17 mouse cellular contexts compared by ENCODE assay signal in the genomic region with DNA sequence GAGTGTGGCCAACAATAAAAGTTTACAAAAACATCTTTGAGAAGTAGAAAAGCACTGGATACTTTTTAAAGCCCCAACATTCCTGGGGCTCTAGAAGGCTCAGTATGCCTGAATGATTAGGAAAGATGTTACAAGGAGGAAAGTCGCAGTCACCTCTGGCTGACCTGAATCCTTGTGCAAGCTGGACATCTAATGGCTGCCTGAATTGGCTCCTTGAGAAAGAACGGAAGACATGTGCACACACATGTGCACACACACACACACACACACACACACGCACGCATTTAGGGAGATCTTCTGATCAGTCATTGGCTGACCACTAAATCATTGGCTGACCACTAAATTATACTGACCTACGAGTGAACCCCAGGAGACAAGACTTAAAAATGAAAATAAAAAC. TPM values are rescaled to one million over a fixed set of nuclear protein-coding genes. Genes with fewer than 3 reads are reported as not detected.
"Had no signal": no experiment of that assay in that cellular context is flagged by ENCODE, and none has a peak within 500 bp of the region (broad histone marks: within the 10 kb centered on the region; RNA-seq: fewer than 3 reads in every experiment).

No protein-coding gene starts in this region.

- ATAC-seq: intestine, embryonic 16.5 days had no signal

- H3K27me3 ChIP-seq: lung, embryonic 15.5 days; neural tube, embryonic 12.5 days had no signal

- H3K27ac ChIP-seq: limb, embryonic 13.5 days; liver, embryonic 14.5 days; lung, embryonic 15.5 days; neural tube, embryonic 12.5 days had no signal

- DNase-seq: kidney, adult 2 months; kidney, postnatal 10 days; left cerebral cortex, postnatal 4 days; midbrain, embryonic 14.5 days; thymus, postnatal 36 days had no signal

- H3K4me3 ChIP-seq: limb, embryonic 13.5 days; lung, embryonic 15.5 days; neural tube, embryonic 12.5 days had no signal

RNA-seq across cellular contexts. Expression of a gene that starts 14.9 kb away (rescaled TPM):
- total RNA-seq: layer of hippocampus, adult 8-10 months; left cerebral cortex, adult 18-20 months; left cerebral cortex, postnatal 10 days; liver, adult 2 months had no signal
- polyA plus RNA-seq: midbrain, embryonic 14.5 days; neural tube, embryonic 12.5 days had no signal

RNA-seq across cellular contexts. Expression of a gene that starts 16.0 kb away (rescaled TPM):
- total RNA-seq: liver, adult 2 months; megakaryocyte progenitor cell, adult 5-6 weeks; monocyte, adult 5-6 weeks; neutrophil, adult 5-6 weeks had no signal
- polyA plus RNA-seq: intestine, embryonic 16.5 days; kidney, adult 2 months; liver, adult 2 months; midbrain, embryonic 14.5 days had no signal
